Mouse (Mus musculus) megakaryocyte-erythroid progenitor cell, adult 5-6 weeks (primary cell): ENCODE data around the gene Ffar4. TPM values are rescaled to one million over a fixed set of nuclear protein-coding genes. Genes with fewer than 3 reads are reported as not detected.

Source experiments
- total RNA-seq, 2 experiments: library from RNA; stranded (forward) in 1 of 2; stranded (reverse) in 1 of 2; fragments of 200-1000, 215-1000 nt in 1 of 2; fragments of >200 nt in 1 of 2; fragmentation: Nextera tagmentation in 1 of 2; gene quantifications; 2 replicates each; pipeline ENCODE4 v1.2.3; 2014 to 2017

The Ffar4 gene
- total RNA-seq, 2 experiments from 2014 or later = not detected

Other genes starting within 250 kb of the Ffar4 start
- not detected in 2 replicates for gene Myof, start 53.5 kb upstream of the Ffar4 start, total RNA-seq (2014; fragmentation: Nextera tagmentation)
- gene Myof, start 53.5 kb upstream of the Ffar4 start, total RNA-seq (2017) = 0.23 and 0.53 TPM in 2 replicates
- 3.9 and 4.6 TPM in 2 replicates for gene Cep55, start 42.1 kb upstream of the Ffar4 start, total RNA-seq (2014; fragmentation: Nextera tagmentation)
- gene Cep55, start 42.1 kb upstream of the Ffar4 start, total RNA-seq (2017) = 4.7 and 8.2 TPM in 2 replicates
- not detected in 2 replicates for gene Rbp4, start 28.2 kb downstream of the Ffar4 start, total RNA-seq (2014; fragmentation: Nextera tagmentation)
- gene Rbp4, start 28.2 kb downstream of the Ffar4 start, total RNA-seq (2017) = not detected in 2 replicates
- not detected in 2 replicates for gene Pde6c, start 35.7 kb downstream of the Ffar4 start, total RNA-seq (2014; fragmentation: Nextera tagmentation)
- gene Pde6c, start 35.7 kb downstream of the Ffar4 start, total RNA-seq (2017) = not detected in 2 replicates
- 27.1 and 38.3 TPM in 2 replicates for gene Fra10ac1, start 127.1 kb downstream of the Ffar4 start, total RNA-seq (2014; fragmentation: Nextera tagmentation)
- 38.5 and 49.8 TPM in 2 replicates for gene Fra10ac1, start 127.1 kb downstream of the Ffar4 start, total RNA-seq (2017)
- gene Lgi1, start 167.5 kb downstream of the Ffar4 start, total RNA-seq (2014; fragmentation: Nextera tagmentation) = not detected in 2 replicates
- not detected in 2 replicates for gene Lgi1, start 167.5 kb downstream of the Ffar4 start, total RNA-seq (2017)